Mouse (Mus musculus) thymus, adult 2 months (tissue): ENCODE results near the gene Grap2.

Experiments
- CTCF ChIP-seq: fragments of 200-500 bp; IDR thresholded peaks from 2 replicates; pipeline ENCODE4 v1.5.1; 2012; ENCODE audit warnings: mild to moderate bottlenecking, control low read depth, low read length, moderate library complexity, borderline replicate concordance; ENCODE audit not compliant: control insufficient read depth, poor library complexity, insufficient read depth; ENCODE audit errors: extremely low read depth
- POLR2A ChIP-seq: fragments of 200-500 bp; IDR thresholded peaks from 2 replicates; pipeline ENCODE4 v1.6.1; 2012; ENCODE audit warnings: mild to moderate bottlenecking, low read length, control low read depth, moderate library complexity; ENCODE audit not compliant: control insufficient read depth, poor library complexity, insufficient read depth; ENCODE audit errors: extremely low read depth

DNA sequence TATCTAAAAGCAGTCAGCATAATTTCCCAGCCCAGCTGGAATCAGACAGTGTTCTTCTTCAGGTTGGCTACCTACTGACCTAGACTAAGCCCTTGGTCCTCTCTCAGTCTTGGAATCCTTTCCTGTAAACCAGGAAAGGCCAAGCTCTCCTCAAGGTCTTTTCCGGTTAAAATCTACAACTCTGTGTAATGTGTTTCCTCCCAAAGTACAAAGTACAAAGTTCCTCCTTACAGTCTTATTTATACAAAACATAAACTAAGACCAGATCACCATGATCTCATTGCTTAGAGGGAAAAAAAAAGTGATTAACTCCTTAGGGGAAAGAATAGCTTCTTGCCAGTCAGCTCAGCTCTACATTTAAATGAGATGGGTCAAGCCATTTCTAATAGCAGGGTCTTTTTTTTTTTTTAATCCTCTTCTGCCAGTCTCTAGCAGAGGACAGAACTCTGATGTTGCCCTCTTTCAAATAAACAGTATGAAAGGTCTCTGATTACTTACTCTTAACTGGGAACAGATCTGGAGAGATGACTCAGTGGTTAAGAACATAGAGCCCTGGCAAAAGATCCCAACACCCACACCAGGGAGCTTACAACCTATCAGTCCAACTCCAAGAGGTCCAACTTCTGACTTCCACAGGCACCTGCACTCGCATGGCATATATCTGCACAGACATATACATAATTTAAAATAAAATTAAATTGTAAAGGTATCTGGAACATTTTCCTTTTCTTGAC lies 69.5 kb downstream of the Grap2 start:
- TF ChIP-seq CTCF, result no peak
- TF ChIP-seq POLR2A, result no peak
